Mouse (Mus musculus): Measurements from ENCODE around the gene Gabpb2.
"Not testable (repeated sequence)": the region's sequence is repeated elsewhere in the genome, so short reads cannot be mapped to it uniquely, and the experiment has no call there.

Gene Gabpb2

GRCm38 (mm10) chr3:95159987-95160963 lies 57.4 kb downstream of the Gabpb2 start, which contains the start of gene Sema6c:
Sema6c (plus strand) TSS chr3:95160457.
- DNase-seq (ENCODE audit: low spot score) = peak; percentile 90

- DNase-seq (ENCODE audit: low spot score) = no peak
These were observed 58.2 kb downstream of the Gabpb2 start for GRCm38 (mm10) chr3:95159511-95159986.

- no peak for DNase-seq (ENCODE audit: low spot score)
These were observed 63.8 kb downstream of the Gabpb2 start for GRCm38 (mm10) chr3:95153874-95154273.

- no peak for DNase-seq (ENCODE audit: low spot score)
These were observed 69.8 kb downstream of the Gabpb2 start for GRCm38 (mm10) chr3:95147924-95148323.

- peak; percentile 62 for DNase-seq (ENCODE audit: low spot score)
These were observed 75.1 kb downstream of the Gabpb2 start for GRCm38 (mm10) chr3:95142617-95143011.

GRCm38 (mm10) chr3:95141952-95142616 lies 75.6 kb downstream of the Gabpb2 start, which contains the start of gene Tnfaip8l2:
Tnfaip8l2 (minus strand) TSS chr3:95142360.
- DNase-seq (ENCODE audit: low spot score) = no peak

GRCm38 (mm10) chr3:95141474-95141873 lies 76.2 kb downstream of the Gabpb2 start:
- DNase-seq (ENCODE audit: low spot score) = no peak

- DNase-seq (ENCODE audit: low spot score) = no peak
These were observed 76.9 kb downstream of the Gabpb2 start for GRCm38 (mm10) chr3:95140795-95141194.

GRCm38 (mm10) chr3:95140289-95140595 lies 77.5 kb downstream of the Gabpb2 start:
- DNase-seq (ENCODE audit: low spot score) = no peak

- DNase-seq (ENCODE audit: low spot score) = peak; percentile 66
These were observed 78.0 kb downstream of the Gabpb2 start for GRCm38 (mm10) chr3:95139586-95140288.

- no peak for DNase-seq (ENCODE audit: low spot score)
These were observed 81.4 kb downstream of the Gabpb2 start for GRCm38 (mm10) chr3:95136336-95136735.

GRCm38 (mm10) chr3:95135433-95136052 lies 82.2 kb downstream of the Gabpb2 start:
- no peak for DNase-seq (ENCODE audit: low spot score)

GRCm38 (mm10) chr3:95135023-95135422 lies 82.7 kb downstream of the Gabpb2 start:
- DNase-seq (ENCODE audit: low spot score) = peak; percentile 40

GRCm38 (mm10) chr3:95134133-95134532 lies 83.6 kb downstream of the Gabpb2 start:
- not testable (repeated sequence) for DNase-seq (ENCODE audit: low spot score)

GRCm38 (mm10) chr3:95133680-95134101 lies 84.0 kb downstream of the Gabpb2 start, which contains the start of the genes Scnm1 and Lysmd1:
Scnm1 (minus strand) TSS chr3:95134011.
Lysmd1 (plus strand) TSS chr3:95134088.
- DNase-seq (ENCODE audit: low spot score) = peak; percentile 91

GRCm38 (mm10) chr3:95133176-95133575 lies 84.5 kb downstream of the Gabpb2 start:
- no peak for DNase-seq (ENCODE audit: low spot score)

GRCm38 (mm10) chr3:95132389-95132788 lies 85.3 kb downstream of the Gabpb2 start:
- DNase-seq (ENCODE audit: low spot score) = not testable (repeated sequence)

Measured in yolk sac, embryonic 10.5 days (tissue).